Mouse (Mus musculus) heart, embryonic 16.5 days (tissue): ENCODE measurements at regions not wholly inside any gene's neighbourhood (a gene's known extent, or its start where the extent isn't known, plus 50 kb on each side); places are given as distances from the start of the nearest gene placed in this dataset.

Experiments used
- ATAC-seq: fragments of 200-750 bp; cut with Nextera tagmentation; replicated peaks from 2 replicates; pipeline ENCODE4 v1.8.0; 2017; ENCODE audit warnings: moderate number of reproducible peaks; ENCODE audit not compliant: insufficient read depth, low FRiP score; ENCODE audit errors: extremely low read depth
- H3K27ac ChIP-seq: fragments of 300-500 bp; sonication (generic); 2 replicates; pipeline ENCODE4 v1.5.1; 2014; ENCODE audit warnings: mild to moderate bottlenecking, low read length, control low read depth, moderate library complexity
- H3K27me3 ChIP-seq: fragments of 300-500 bp; sonication (generic); 2 replicates; pipeline ENCODE4 v1.6.1; 2014; ENCODE audit warnings: low read length, mixed read lengths; ENCODE audit not compliant: control insufficient read depth, insufficient read depth
- H3K36me3 ChIP-seq: fragments of 300-500 bp; sonication (generic); 2 replicates; pipeline ENCODE4 v1.6.1; 2014; ENCODE audit not compliant: control insufficient read depth, insufficient read depth
- H3K4me1 ChIP-seq: fragments of 300-500 bp; sonication (generic); 2 replicates; pipeline ENCODE4 v1.6.1; 2014; ENCODE audit warnings: low read length, mixed read lengths; ENCODE audit not compliant: control insufficient read depth, insufficient read depth
- H3K4me2 ChIP-seq: fragments of 300-500 bp; sonication (generic); 2 replicates; pipeline ENCODE4 v1.6.1; 2014; ENCODE audit warnings: low read depth, mild to moderate bottlenecking, control low read depth, low read length
- H3K4me3 ChIP-seq: fragments of 300-500 bp; sonication (generic); 2 replicates; pipeline ENCODE4 v1.5.1; 2014; ENCODE audit warnings: mild to moderate bottlenecking, control low read depth, low read length
- H3K9ac ChIP-seq: fragments of 300-500 bp; sonication (generic); 2 replicates; pipeline ENCODE4 v1.6.1; 2014; ENCODE audit warnings: low read length, control low read depth
- H3K9me3 ChIP-seq: fragments of 300-500 bp; sonication (generic); replicated peaks from 2 replicates; pipeline ENCODE4 v1.6.1; 2016; ENCODE audit warnings: low read length; ENCODE audit not compliant: control insufficient read depth
- WGBS: fragments of 180-500 bp; shearing (Covaris S2); extraction: QIAGEN DNeasy Blood & Tissue Kit; methylation state at CpG from one replicate; pipeline ENCODE4 v1.1.7; 2014; 5-methylcytosine and 5-hydroxymethylcytosine counted together

- 54% methylated on average over 11 of the region's 11 CpGs for WGBS
- Histone ChIP-seq H3K27me3 (no peaks in the 10 kb centered on the region), H3K9ac (no peak overlapping the region), H3K9me3 (no peaks in the 10 kb centered on the region), H3K36me3 (no peaks in the 10 kb centered on the region), H3K27ac (no peak overlapping the region), H3K4me3 (no peak overlapping the region), H3K4me2 (no peak overlapping the region), H3K4me1 (no peaks in the 10 kb centered on the region)
- no peak for ATAC-seq
Observed at GRCm38 (mm10) chr5:39076555-39077178, 200.1 kb upstream of the Clnk start.

DNA sequence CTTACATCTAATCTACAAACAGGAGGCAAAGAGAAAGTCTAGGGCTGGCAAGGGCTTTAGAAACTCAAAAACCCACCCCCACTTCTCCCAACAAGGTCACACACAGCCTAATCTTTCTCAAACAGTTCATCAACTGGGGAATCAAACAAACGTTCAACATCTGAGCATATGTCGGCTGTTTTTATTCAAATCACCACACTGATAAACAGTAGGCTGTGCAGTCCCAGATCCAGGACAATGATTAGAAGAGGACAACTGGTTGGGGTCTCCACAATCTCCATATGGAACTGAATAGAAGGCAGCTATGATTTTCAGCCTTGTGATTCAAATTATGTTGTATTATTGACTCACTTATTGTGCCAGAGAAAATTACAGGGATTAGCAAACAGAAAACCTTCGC, 193.1 kb upstream of the Clnk start:
- H3K9me3 ChIP-seq: no peaks in the 10 kb centered on the region
- H3K4me2 ChIP-seq: no peak overlapping the region
- no peaks in the 10 kb centered on the region for H3K4me1 ChIP-seq
- 65% methylated on average over 3 of the region's 3 CpGs for WGBS
- H3K36me3 ChIP-seq: no peaks in the 10 kb centered on the region
- no peak overlapping the region for H3K9ac ChIP-seq
- no peak overlapping the region for H3K27ac ChIP-seq
- H3K4me3 ChIP-seq: no peak overlapping the region
- ATAC-seq: no peak
- no peaks in the 10 kb centered on the region for H3K27me3 ChIP-seq

GRCm38 (mm10) chr5:39063061-39063460, 186.4 kb upstream of the Clnk start:
- H3K4me1 ChIP-seq: no peaks in the 10 kb centered on the region
- H3K4me3 ChIP-seq: no peak overlapping the region
- no peak for ATAC-seq
- H3K36me3 ChIP-seq: no peaks in the 10 kb centered on the region
- H3K9me3 ChIP-seq: no peaks in the 10 kb centered on the region
- no peak overlapping the region for H3K4me2 ChIP-seq
- 59% methylated on average over 3 of the region's 3 CpGs for WGBS
- H3K27ac ChIP-seq: no peak overlapping the region
- no peaks in the 10 kb centered on the region for H3K27me3 ChIP-seq
- H3K9ac ChIP-seq: no peak overlapping the region

DNA sequence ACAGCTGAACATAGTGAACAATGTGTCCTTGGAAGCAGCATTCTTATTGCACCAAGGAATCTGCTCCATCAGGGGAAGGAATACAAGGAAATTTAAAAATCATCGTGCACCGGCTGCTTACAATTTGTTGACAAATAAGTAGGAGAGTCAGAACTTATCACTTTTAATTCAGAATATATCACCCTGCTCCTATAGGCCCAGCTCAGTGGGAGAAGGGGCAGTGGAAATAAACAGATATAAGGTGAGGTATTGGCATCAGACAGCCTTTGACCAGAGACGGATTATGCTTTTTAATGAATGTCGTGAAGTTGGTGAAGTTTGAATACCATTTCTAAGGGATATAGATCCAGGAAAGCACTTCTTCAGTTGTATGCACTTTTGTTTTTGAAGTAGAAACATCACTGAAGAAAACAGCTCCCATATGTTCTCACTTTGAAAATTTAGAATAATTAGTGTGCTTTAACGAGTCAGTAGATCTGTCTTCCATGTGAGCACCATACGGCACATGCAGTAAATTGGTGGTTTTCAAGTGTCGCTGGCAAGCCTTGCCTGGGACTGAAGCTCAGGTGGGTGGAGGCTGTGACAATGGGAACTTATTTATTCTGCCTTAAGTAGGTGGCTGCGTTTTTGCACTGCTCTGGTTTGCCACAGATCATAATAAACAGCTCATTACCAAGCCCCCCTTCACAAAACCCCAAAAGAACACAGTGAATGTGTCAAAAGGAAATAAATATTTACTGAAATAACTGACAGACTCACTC, 176.1 kb upstream of the Clnk start:
- WGBS: 81% methylated on average over 8 of the region's 8 CpGs
- ATAC-seq: no peak

DNA sequence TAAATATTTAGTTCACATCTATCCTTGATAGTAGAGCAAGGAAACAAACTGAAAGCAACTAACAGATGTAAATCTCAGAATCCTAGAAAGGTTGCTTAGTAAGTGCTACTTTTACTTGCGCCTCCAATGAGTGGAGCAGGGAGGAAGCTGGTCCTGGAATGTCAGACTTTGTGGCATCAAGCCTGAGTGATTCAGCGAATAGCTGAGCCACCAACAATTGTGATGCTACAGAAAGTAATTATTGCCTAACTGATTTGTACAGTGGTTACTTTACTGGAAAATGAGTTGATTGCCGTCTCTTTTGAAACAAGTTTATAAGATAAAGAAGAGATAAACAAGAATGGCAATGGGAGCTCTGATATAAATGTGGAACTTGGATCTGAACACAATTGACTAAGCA, 173.9 kb upstream of the Clnk start:
- Histone ChIP-seq H3K4me3 (no peak overlapping the region), H3K9me3 (0 out of 2 replicates have a peak, but pooled peaks cover 3% of the 10 kb centered on the region), H3K4me1 (no peaks in the 10 kb centered on the region), H3K36me3 (no peaks in the 10 kb centered on the region), H3K27me3 (no peaks in the 10 kb centered on the region), H3K9ac (no peak overlapping the region), H3K4me2 (no peak overlapping the region), H3K27ac (no peak overlapping the region)
- ATAC-seq: no peak
- WGBS: 78% methylated on average over 3 of the region's 3 CpGs

More for the DNA sequence above, 176.1 kb upstream of the Clnk start:
- Histone ChIP-seq H3K27me3 (no peaks in the 10 kb centered on the region), H3K4me2 (no peak overlapping the region), H3K4me3 (no peak overlapping the region), H3K9ac (no peak overlapping the region), H3K9me3 (0 out of 2 replicates have a peak, but pooled peaks cover 2% of the 10 kb centered on the region), H3K36me3 (no peaks in the 10 kb centered on the region), H3K27ac (no peak overlapping the region), H3K4me1 (no peaks in the 10 kb centered on the region)

DNA sequence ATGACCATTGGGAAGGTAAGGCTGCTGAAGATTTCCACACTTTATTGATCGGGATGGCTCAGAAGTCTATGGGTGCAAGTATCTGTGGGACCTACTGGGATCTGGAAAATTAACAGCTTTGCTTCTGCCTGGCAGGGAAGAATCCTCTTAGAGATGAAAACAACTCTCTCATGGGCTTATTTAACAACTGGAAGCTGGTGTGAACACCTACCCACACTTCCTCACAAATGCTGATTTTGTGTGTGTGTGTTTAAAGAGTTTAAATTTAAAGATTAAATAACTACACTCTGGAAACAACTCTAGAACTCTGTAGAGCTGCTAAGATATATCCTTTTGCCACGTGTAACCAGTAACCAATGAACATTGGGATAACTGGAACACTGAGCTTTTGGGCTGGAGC, 172.5 kb upstream of the Clnk start:
- Histone ChIP-seq H3K36me3 (no peaks in the 10 kb centered on the region), H3K4me3 (no peak overlapping the region), H3K4me2 (no peak overlapping the region), H3K4me1 (no peaks in the 10 kb centered on the region), H3K9me3 (0 out of 2 replicates have a peak, but pooled peaks cover 3% of the 10 kb centered on the region), H3K9ac (no peak overlapping the region), H3K27me3 (no peaks in the 10 kb centered on the region), H3K27ac (no peak overlapping the region)
- ATAC-seq: no peak
- WGBS: 60% methylated on average over 2 of the region's 2 CpGs

GRCm38 (mm10) chr5:39040467-39040866, 163.9 kb upstream of the Clnk start:
- WGBS: 71% methylated on average over 2 of the region's 2 CpGs
- ATAC-seq: no peak
- Histone ChIP-seq H3K4me1 (no peaks in the 10 kb centered on the region), H3K9ac (no peak overlapping the region), H3K36me3 (no peaks in the 10 kb centered on the region), H3K27me3 (no peaks in the 10 kb centered on the region), H3K4me2 (no peak overlapping the region), H3K4me3 (no peak overlapping the region), H3K9me3 (0 out of 2 replicates have a peak, but pooled peaks cover 2% of the 10 kb centered on the region), H3K27ac (no peak overlapping the region)

GRCm38 (mm10) chr5:39023241-39023640, 146.6 kb upstream of the Clnk start:
- Histone ChIP-seq H3K4me1 (no peaks in the 10 kb centered on the region), H3K9ac (no peak overlapping the region), H3K9me3 (no peaks in the 10 kb centered on the region; the same call in 1 of the 2 replicates), H3K27me3 (no peaks in the 10 kb centered on the region), H3K36me3 (no peaks in the 10 kb centered on the region), H3K4me3 (no peak overlapping the region), H3K4me2 (no peak overlapping the region), H3K27ac (no peak overlapping the region)
- 70% methylated on average over 4 of the region's 4 CpGs for WGBS
- ATAC-seq: no peak

DNA sequence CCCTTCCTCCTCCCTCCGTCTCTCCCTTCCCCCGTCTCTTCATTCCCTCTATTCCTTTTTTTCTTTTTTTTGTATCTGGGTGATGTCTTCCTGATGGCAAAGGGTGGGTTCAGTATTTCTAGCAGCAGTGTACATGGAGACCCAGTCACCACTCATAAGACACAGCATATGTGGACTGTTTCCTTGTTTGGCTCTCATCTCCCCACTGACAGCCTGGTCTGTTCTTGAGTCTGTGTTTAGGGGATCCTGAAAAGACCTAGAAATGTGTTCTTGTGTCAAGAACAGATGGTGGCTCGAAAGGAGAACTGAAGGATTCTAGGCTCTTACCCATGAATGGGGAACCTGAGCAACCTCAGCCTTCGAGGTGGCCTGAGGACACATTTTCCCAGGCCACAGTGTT, 124.0 kb upstream of the Clnk start:
- Histone ChIP-seq H3K4me1 (no peaks in the 10 kb centered on the region), H3K27ac (no peak overlapping the region), H3K9me3 (no peaks in the 10 kb centered on the region), H3K27me3 (no peaks in the 10 kb centered on the region), H3K4me3 (no peak overlapping the region), H3K36me3 (no peaks in the 10 kb centered on the region), H3K9ac (no peak overlapping the region), H3K4me2 (no peak overlapping the region)
- ATAC-seq: no peak
- 70% methylated on average over 4 of the region's 4 CpGs for WGBS
